Mouse (Mus musculus) intestine, embryonic 15.5 days (tissue): ENCODE results near the gene March6. TPM values are rescaled to one million over a fixed set of nuclear protein-coding genes. Genes with fewer than 3 reads are reported as not detected.

Source experiments
- ATAC-seq: fragments of 200-750 bp; cut with Nextera tagmentation; 2 replicates; pipeline ENCODE4 v1.8.0; 2017; ENCODE audit warnings: moderate TSS enrichment, moderate library complexity
- H3K27ac ChIP-seq: fragments of 300-500 bp; sonication (generic); 2 replicates; pipeline ENCODE4 v1.5.1; 2015; ENCODE audit warnings: mild to moderate bottlenecking, inconsistent platforms
- H3K27me3 ChIP-seq: fragments of 300-500 bp; sonication (generic); replicated peaks from 2 replicates; pipeline ENCODE4 v1.6.1; 2015; ENCODE audit warnings: inconsistent platforms
- H3K36me3 ChIP-seq: fragments of 300-500 bp; sonication (generic); 2 replicates; pipeline ENCODE4 v1.6.1; 2015; ENCODE audit warnings: inconsistent platforms
- H3K4me1 ChIP-seq: fragments of 300-500 bp; sonication (generic); replicated peaks from 2 replicates; pipeline ENCODE4 v1.6.1; 2015; ENCODE audit warnings: inconsistent platforms
- H3K4me2 ChIP-seq: fragments of 300-500 bp; sonication (generic); replicated peaks from 2 replicates; pipeline ENCODE4 v1.6.1; 2015; ENCODE audit warnings: mild to moderate bottlenecking, inconsistent platforms
- H3K4me3 ChIP-seq: fragments of 300-500 bp; sonication (generic); replicated peaks from 2 replicates; pipeline ENCODE4 v1.5.1; 2015; ENCODE audit warnings: inconsistent platforms
- H3K9ac ChIP-seq: fragments of 300-500 bp; sonication (generic); 2 replicates; pipeline ENCODE4 v1.6.1; 2015; ENCODE audit warnings: inconsistent platforms
- H3K9me3 ChIP-seq: fragments of 300-500 bp; sonication (generic); 2 replicates; pipeline ENCODE4 v1.6.1; 2016; ENCODE audit warnings: inconsistent platforms
- WGBS: fragments of 180-500 bp; shearing (Covaris S2); methylation state at CpG from one replicate; pipeline ENCODE4 v1.1.7; 2015; 5-methylcytosine and 5-hydroxymethylcytosine counted together
- polyA plus RNA-seq: library from polyadenylated mRNA; unstranded; fragments of >200 nt; fragmentation: Nextera tagmentation; extraction: Ambion mirVana; gene quantifications from 2 replicates; pipeline ENCODE4 v1.2.1, GENCODE M21; 2015

The March6 gene
- polyA plus RNA-seq, 1 experiment from 2014 or later, result 26.0 TPM

DNA sequence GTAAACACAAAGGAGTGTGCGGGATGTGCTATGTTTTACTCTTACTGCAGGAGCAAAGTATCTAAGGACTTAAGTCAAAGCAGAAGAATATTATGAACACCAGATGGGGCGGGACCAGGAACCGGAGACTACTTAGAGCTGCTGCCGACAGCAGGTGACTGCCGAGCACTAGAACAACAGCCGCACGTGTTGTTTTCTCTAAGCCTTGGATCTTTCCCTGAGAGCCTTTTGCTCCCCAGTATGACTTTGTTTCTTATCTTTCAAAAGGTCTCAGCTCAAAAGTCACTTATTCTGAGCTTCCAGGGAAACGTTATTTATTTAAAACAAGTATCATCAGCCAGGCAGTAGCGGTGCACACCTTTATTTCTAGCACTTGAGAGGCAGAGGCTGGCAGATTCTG lies 36.0 kb downstream of the March6 start:
- H3K9me3 ChIP-seq, result no peaks in the 10 kb centered on the region
- H3K36me3 ChIP-seq, result peaks cover 24% of the 10 kb centered on the region
- no peaks in the 10 kb centered on the region for H3K27me3 ChIP-seq
- WGBS, result 94% methylated on average over 9 of the region's 9 CpGs
- no peak overlapping the region for H3K4me2 ChIP-seq
- no peak overlapping the region for H3K9ac ChIP-seq
- no peaks in the 10 kb centered on the region for H3K4me1 ChIP-seq
- no peak overlapping the region for H3K27ac ChIP-seq
- ATAC-seq, result no peak
- no peak overlapping the region for H3K4me3 ChIP-seq

DNA sequence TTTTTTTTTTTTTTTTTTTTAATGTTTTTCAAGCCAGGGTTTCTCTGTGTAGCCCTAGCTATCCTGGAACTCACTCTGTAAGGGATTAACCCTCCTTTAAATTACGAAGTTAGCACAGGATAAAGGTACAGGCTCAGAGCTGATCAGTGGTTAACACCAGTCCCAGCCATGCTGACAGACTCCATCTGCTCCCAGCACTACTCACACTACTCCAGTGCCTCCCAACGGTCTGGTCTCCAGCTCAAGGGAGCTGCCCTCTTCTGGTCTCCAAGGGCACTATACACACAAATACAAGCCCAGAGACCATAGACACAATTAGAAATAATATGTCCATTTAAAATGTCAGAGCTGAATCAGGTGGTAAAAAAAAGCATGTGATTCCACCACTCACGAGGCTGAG lies 36.5 kb downstream of the March6 start:
- no peaks in the 10 kb centered on the region for H3K9me3 ChIP-seq
- H3K36me3 ChIP-seq, result peaks cover 24% of the 10 kb centered on the region
- no peak overlapping the region for H3K4me3 ChIP-seq
- 78% methylated on average over 3 of the region's 3 CpGs for WGBS
- no peak overlapping the region for H3K27ac ChIP-seq
- no peak for ATAC-seq
- H3K9ac ChIP-seq, result no peak overlapping the region
- no peak overlapping the region for H3K4me2 ChIP-seq
- H3K4me1 ChIP-seq, result no peaks in the 10 kb centered on the region
- H3K27me3 ChIP-seq, result no peaks in the 10 kb centered on the region

- no peaks in the 10 kb centered on the region for H3K9me3 ChIP-seq
- H3K36me3 ChIP-seq, result peaks cover 9% of the 10 kb centered on the region; the same call in 1 of the 2 replicates
- no peak overlapping the region for H3K27ac ChIP-seq
- H3K4me2 ChIP-seq, result no peak overlapping the region
- H3K27me3 ChIP-seq, result no peaks in the 10 kb centered on the region
- no peak for ATAC-seq
- H3K4me3 ChIP-seq, result no peak overlapping the region
- WGBS, result 89% methylated on average over 2 of the region's 2 CpGs
- H3K9ac ChIP-seq, result no peak overlapping the region
- H3K4me1 ChIP-seq, result no peaks in the 10 kb centered on the region
Observed at GRCm38 (mm10) chr15:31487407-31487806, 43.4 kb downstream of the March6 start.

GRCm38 (mm10) chr15:31476678-31477077 lies 54.2 kb downstream of the March6 start:
- H3K9me3 ChIP-seq, result no peaks in the 10 kb centered on the region
- 90% methylated on average over 1 of the region's 1 CpGs for WGBS
- no peaks in the 10 kb centered on the region for H3K27me3 ChIP-seq
- H3K4me1 ChIP-seq, result no peaks in the 10 kb centered on the region
- no peak overlapping the region for H3K27ac ChIP-seq
- no peak for ATAC-seq
- H3K4me3 ChIP-seq, result no peak overlapping the region
- H3K9ac ChIP-seq, result no peak overlapping the region
- H3K36me3 ChIP-seq, result peaks cover 14% of the 10 kb centered on the region
- no peak overlapping the region for H3K4me2 ChIP-seq

GRCm38 (mm10) chr15:31472645-31473574 lies 57.9 kb downstream of the March6 start:
- no peak overlapping the region for H3K9ac ChIP-seq
- peaks cover 7% of the 10 kb centered on the region; the same call in 1 of the 2 replicates for H3K36me3 ChIP-seq
- no peak overlapping the region for H3K4me3 ChIP-seq
- no peak for ATAC-seq
- 75% methylated on average over 4 of the region's 4 CpGs for WGBS
- no peaks in the 10 kb centered on the region for H3K27me3 ChIP-seq
- H3K4me2 ChIP-seq, result no peak overlapping the region
- H3K4me1 ChIP-seq, result no peaks in the 10 kb centered on the region
- no peak overlapping the region for H3K27ac ChIP-seq
- no peaks in the 10 kb centered on the region for H3K9me3 ChIP-seq

DNA sequence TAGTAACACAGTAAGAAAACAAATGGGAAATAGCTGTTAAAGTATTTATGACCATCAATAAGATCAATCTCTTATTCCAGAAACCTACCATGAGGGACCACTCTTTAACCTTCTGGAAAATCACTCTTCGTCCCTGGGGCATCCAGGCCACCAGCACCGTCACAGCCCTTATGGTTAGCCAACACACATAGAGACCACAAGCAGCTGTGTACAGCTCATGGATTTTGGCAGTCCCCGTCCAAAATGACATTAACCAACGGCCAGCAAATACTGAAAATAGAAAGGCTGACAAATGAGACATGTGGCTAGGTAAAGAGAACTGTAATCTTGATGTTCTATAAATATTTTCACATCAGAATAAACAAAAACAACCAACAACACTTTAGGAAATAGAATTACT lies 59.3 kb downstream of the March6 start:
- ATAC-seq, result no peak
- WGBS, result 90% methylated on average over 4 of the region's 4 CpGs
- peaks cover 10% of the 10 kb centered on the region for H3K36me3 ChIP-seq

GRCm38 (mm10) chr15:31469497-31469896 lies 61.4 kb downstream of the March6 start:
- H3K27me3 ChIP-seq, result no peaks in the 10 kb centered on the region
- peaks cover 22% of the 10 kb centered on the region for H3K36me3 ChIP-seq
- H3K4me1 ChIP-seq, result no peaks in the 10 kb centered on the region
- WGBS, result 83% methylated on average over 4 of the region's 4 CpGs
- H3K4me2 ChIP-seq, result no peak overlapping the region
- no peaks in the 10 kb centered on the region for H3K9me3 ChIP-seq
- H3K27ac ChIP-seq, result no peak overlapping the region
- no peak overlapping the region for H3K9ac ChIP-seq
- no peak for ATAC-seq
- H3K4me3 ChIP-seq, result no peak overlapping the region

More for the DNA sequence above, 59.3 kb downstream of the March6 start:
- Histone ChIP-seq H3K4me3 (no peak overlapping the region), H3K27me3 (no peaks in the 10 kb centered on the region), H3K27ac (no peak overlapping the region), H3K9ac (no peak overlapping the region), H3K4me2 (no peak overlapping the region), H3K4me1 (no peaks in the 10 kb centered on the region), H3K9me3 (no peaks in the 10 kb centered on the region)

DNA sequence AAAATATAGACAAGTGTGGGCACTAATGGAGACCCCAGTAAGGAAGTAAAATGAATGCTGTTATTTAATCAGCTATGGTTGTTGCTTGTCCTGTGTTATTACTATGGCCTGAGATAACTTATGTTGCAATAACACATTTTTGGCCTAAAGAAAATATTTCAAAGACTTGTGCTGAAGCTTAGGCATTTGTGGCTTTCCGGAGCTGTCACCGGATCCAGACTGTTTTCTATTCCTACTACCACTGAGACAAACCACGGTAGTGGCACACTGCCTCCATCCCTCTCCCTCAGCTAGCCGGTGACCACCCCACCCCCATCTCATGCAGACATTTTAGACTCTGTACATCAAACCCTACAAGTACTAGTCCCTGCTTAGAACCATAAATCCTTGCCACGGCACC lies 62.0 kb downstream of the March6 start:
- Histone ChIP-seq H3K27me3 (no peaks in the 10 kb centered on the region), H3K36me3 (peaks cover 22% of the 10 kb centered on the region), H3K27ac (no peak overlapping the region), H3K9me3 (no peaks in the 10 kb centered on the region), H3K4me1 (no peaks in the 10 kb centered on the region), H3K4me2 (no peak overlapping the region), H3K9ac (no peak overlapping the region), H3K4me3 (no peak overlapping the region)
- WGBS, result 90% methylated on average over 5 of the region's 5 CpGs
- no peak for ATAC-seq

DNA sequence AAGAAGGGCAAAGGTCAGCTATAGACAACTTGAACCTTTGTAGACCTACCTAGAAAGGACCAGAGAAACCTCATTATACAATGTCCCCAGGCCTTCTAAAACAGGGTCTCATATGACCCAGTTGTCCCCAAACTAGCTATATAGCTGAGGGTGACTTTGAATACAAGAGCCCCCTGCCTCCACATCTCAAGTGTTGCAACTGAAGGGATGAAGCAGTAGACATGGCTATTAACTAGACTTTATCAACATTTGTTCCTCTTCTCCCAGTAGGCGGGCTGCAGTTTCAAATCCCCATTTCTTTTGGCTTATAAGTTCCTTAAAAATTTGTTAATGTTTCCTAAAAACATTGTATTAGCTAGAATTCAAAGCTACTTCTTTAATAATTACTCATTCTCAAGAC lies 64.1 kb downstream of the March6 start:
- H3K4me2 ChIP-seq, result no peak overlapping the region
- H3K9ac ChIP-seq, result no peak overlapping the region
- WGBS, result 95% methylated on average over 1 of the region's 1 CpGs
- ATAC-seq, result no peak
- no peak overlapping the region for H3K27ac ChIP-seq
- peaks cover 33% of the 10 kb centered on the region for H3K36me3 ChIP-seq
- H3K27me3 ChIP-seq, result no peaks in the 10 kb centered on the region
- H3K4me1 ChIP-seq, result no peaks in the 10 kb centered on the region
- H3K4me3 ChIP-seq, result no peak overlapping the region
- H3K9me3 ChIP-seq, result no peaks in the 10 kb centered on the region

DNA sequence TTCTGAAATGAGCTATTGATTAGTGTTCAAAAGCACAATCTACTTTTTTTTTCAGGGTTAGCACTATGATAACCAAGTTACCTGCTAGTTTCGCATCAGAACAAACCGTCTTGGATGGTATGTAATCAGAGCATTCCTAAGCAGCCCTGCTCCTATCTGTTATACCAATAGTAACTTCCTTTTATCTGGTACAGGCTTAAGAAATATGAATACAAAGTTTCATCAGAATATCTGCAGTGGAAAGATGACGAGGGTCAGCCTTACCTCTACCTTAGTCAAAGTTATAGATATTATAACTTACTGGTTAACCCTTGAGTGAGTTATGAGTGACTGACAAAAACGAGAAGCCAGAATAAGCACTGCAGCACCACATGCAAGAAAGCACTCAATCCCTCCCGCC lies 64.6 kb downstream of the March6 start:
- peaks cover 34% of the 10 kb centered on the region for H3K36me3 ChIP-seq
- WGBS, result 89% methylated on average over 5 of the region's 5 CpGs
- H3K9ac ChIP-seq, result no peak overlapping the region
- ATAC-seq, result no peak
- no peak overlapping the region for H3K4me3 ChIP-seq
- no peak overlapping the region for H3K4me2 ChIP-seq
- H3K27ac ChIP-seq, result no peak overlapping the region
- no peaks in the 10 kb centered on the region for H3K27me3 ChIP-seq
- H3K9me3 ChIP-seq, result no peaks in the 10 kb centered on the region
- no peaks in the 10 kb centered on the region for H3K4me1 ChIP-seq

DNA sequence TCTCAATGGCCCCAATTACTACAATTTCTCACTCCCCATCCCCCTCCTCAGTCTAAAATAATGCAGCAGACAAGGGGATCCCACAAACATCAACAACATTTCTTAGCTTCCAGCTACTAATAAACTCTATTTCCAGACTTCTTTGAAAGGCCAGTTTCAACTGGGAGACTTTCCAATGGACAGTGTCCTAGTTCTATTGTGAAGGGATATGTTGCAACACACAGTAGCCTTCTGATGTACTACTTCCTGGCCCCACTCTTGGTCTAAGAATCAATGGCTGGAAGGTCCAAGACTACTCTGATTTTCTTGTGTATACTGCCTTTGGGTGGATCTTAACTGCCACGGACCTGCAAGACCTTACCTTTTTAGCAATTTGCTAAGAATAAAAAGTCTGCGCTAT lies 65.0 kb downstream of the March6 start:
- H3K27ac ChIP-seq, result no peak overlapping the region
- ATAC-seq, result no peak
- no peak overlapping the region for H3K9ac ChIP-seq
- H3K9me3 ChIP-seq, result no peaks in the 10 kb centered on the region
- 93% methylated on average over 2 of the region's 2 CpGs for WGBS
- H3K4me3 ChIP-seq, result no peak overlapping the region
- no peaks in the 10 kb centered on the region for H3K4me1 ChIP-seq
- peaks cover 34% of the 10 kb centered on the region for H3K36me3 ChIP-seq
- no peaks in the 10 kb centered on the region for H3K27me3 ChIP-seq
- no peak overlapping the region for H3K4me2 ChIP-seq

GRCm38 (mm10) chr15:31460571-31460970 lies 70.3 kb downstream of the March6 start:
- no peak overlapping the region for H3K9ac ChIP-seq
- H3K9me3 ChIP-seq, result no peaks in the 10 kb centered on the region
- peaks cover 28% of the 10 kb centered on the region for H3K36me3 ChIP-seq
- no peak overlapping the region for H3K27ac ChIP-seq
- no peaks in the 10 kb centered on the region for H3K4me1 ChIP-seq
- no peak overlapping the region for H3K4me2 ChIP-seq
- H3K27me3 ChIP-seq, result no peaks in the 10 kb centered on the region
- no peak overlapping the region for H3K4me3 ChIP-seq
- 86% methylated on average over 2 of the region's 2 CpGs for WGBS
- ATAC-seq, result no peak

DNA sequence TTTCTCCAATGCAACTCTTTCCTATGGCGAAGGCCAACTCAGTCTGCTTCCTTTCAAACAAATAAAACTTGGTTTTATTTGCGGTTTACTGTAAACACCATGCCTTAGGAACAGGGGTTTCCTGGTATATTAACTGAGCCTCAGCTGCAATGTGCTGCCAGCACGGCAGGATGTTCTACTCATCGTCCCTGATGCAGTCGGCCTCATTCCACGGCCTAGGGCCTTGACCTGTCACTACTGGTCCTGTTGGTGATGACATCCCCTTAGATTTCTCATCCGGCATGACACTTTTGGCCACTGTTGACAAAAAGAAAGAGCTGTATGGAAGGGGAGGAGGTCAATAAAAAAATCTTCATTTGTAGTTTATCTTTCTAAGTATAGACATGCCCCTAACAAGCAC lies 72.8 kb downstream of the March6 start:
- ATAC-seq, result no peak
- Histone ChIP-seq H3K36me3 (peaks cover 20% of the 10 kb centered on the region), H3K4me2 (no peak overlapping the region), H3K4me1 (no peaks in the 10 kb centered on the region), H3K4me3 (no peak overlapping the region), H3K27me3 (no peaks in the 10 kb centered on the region), H3K9ac (no peak overlapping the region), H3K9me3 (no peaks in the 10 kb centered on the region), H3K27ac (no peak overlapping the region)
- 84% methylated on average over 7 of the region's 7 CpGs for WGBS
